Mouse (Mus musculus): ENCODE results near the gene Acvr1b. TPM values are rescaled to one million over a fixed set of nuclear protein-coding genes. Genes with fewer than 3 reads are reported as not detected.

The Acvr1b gene
- polyA plus RNA-seq (2014; fragmentation: Illumina TruSeq; extraction: RNeasy Lipid Tissue Mini Kit (QIAGEN cat#74804); ENCODE audit: low replicate concordance) = 17.5 TPM

GRCm38 (mm10) chr15:101173421-101174211 is at the start of gene Acvr1b:
Gene Acvr1b, plus strand, starts transcription at chr15:101174067.

GRCm38 (mm10) chr15:101128181-101129089 is 45.4 kb upstream of the Acvr1b start, which contains the start of gene Acvrl1:
Gene Acvrl1, plus strand, starts transcription at chr15:101128522.

GRCm38 (mm10) chr15:101224006-101224906 is 50.4 kb downstream of the Acvr1b start, which contains the start of gene Grasp:
Gene Grasp, plus strand, starts transcription at chr15:101224188.

GRCm38 (mm10) chr15:101253886-101254795 is 80.3 kb downstream of the Acvr1b start, which contains the start of gene Nr4a1:
Gene Nr4a1, plus strand, starts transcription at chr15:101254269.

Other genes with a start within 250 kb of the Acvr1b start
- not detected for gene Gm47841, start 126.7 kb upstream of the Acvr1b start, polyA plus RNA-seq (2014; fragmentation: Illumina TruSeq; extraction: RNeasy Lipid Tissue Mini Kit (QIAGEN cat#74804); ENCODE audit: low replicate concordance)
- 0.30 TPM for gene Fignl2, start 95.5 kb upstream of the Acvr1b start, polyA plus RNA-seq (2014; fragmentation: Illumina TruSeq; extraction: RNeasy Lipid Tissue Mini Kit (QIAGEN cat#74804); ENCODE audit: low replicate concordance)
- not detected for gene Ankrd33, start 58.3 kb upstream of the Acvr1b start, polyA plus RNA-seq (2014; fragmentation: Illumina TruSeq; extraction: RNeasy Lipid Tissue Mini Kit (QIAGEN cat#74804); ENCODE audit: low replicate concordance)
- 0.59 TPM for gene Acvrl1, start 45.5 kb upstream of the Acvr1b start, polyA plus RNA-seq (2014; fragmentation: Illumina TruSeq; extraction: RNeasy Lipid Tissue Mini Kit (QIAGEN cat#74804); ENCODE audit: low replicate concordance)
- gene Grasp, start 50.1 kb downstream of the Acvr1b start, polyA plus RNA-seq (2014; fragmentation: Illumina TruSeq; extraction: RNeasy Lipid Tissue Mini Kit (QIAGEN cat#74804); ENCODE audit: low replicate concordance) = not detected
- gene Nr4a1, start 80.2 kb downstream of the Acvr1b start, polyA plus RNA-seq (2014; fragmentation: Illumina TruSeq; extraction: RNeasy Lipid Tissue Mini Kit (QIAGEN cat#74804); ENCODE audit: low replicate concordance) = 1.6 TPM
- not detected for gene Atg101, start 110.2 kb downstream of the Acvr1b start, polyA plus RNA-seq (2014; fragmentation: Illumina TruSeq; extraction: RNeasy Lipid Tissue Mini Kit (QIAGEN cat#74804); ENCODE audit: low replicate concordance)
- not detected for gene 6030408B16Rik, start 119.1 kb downstream of the Acvr1b start, polyA plus RNA-seq (2014; fragmentation: Illumina TruSeq; extraction: RNeasy Lipid Tissue Mini Kit (QIAGEN cat#74804); ENCODE audit: low replicate concordance)
- not detected for gene Krt80, start 196.1 kb downstream of the Acvr1b start, polyA plus RNA-seq (2014; fragmentation: Illumina TruSeq; extraction: RNeasy Lipid Tissue Mini Kit (QIAGEN cat#74804); ENCODE audit: low replicate concordance)
- gene Krt7, start 237.0 kb downstream of the Acvr1b start, polyA plus RNA-seq (2014; fragmentation: Illumina TruSeq; extraction: RNeasy Lipid Tissue Mini Kit (QIAGEN cat#74804); ENCODE audit: low replicate concordance) = 0.85 TPM

Measured in small intestine, adult 10 weeks (tissue).